Mouse (Mus musculus): ENCODE results near the gene Zfp663.

GRCm38 (mm10) chr2:165396831-165397501, 28.4 kb upstream of the Zfp663 start:
- no peak for TF ChIP-seq CTCF (IDR thresholded peaks at IDR 0.05)
- TF ChIP-seq EP300 (IDR thresholded peaks at IDR 0.05): no peak

Data from lung, postnatal 0 days (tissue).